Mouse (Mus musculus) E14TG2a.4 (cell line): ENCODE data around the gene Gm49405.
"Not testable (repeated sequence)": the region's sequence is repeated elsewhere in the genome, so short reads cannot be mapped to it uniquely, and the experiment has no call there.

Experiments
- CTCF ChIP-seq: conservative IDR thresholded peaks from 2 replicates; pipeline ENCODE4 v1.5.1; 2014; ENCODE audit warnings: low read length
- POU5F1 ChIP-seq: IDR thresholded peaks from 2 replicates; pipeline ENCODE4 v1.6.1; 2014; ENCODE audit warnings: low read length, borderline replicate concordance

- not testable (repeated sequence) for TF ChIP-seq CTCF, POU5F1
Observed at GRCm38 (mm10) chr19:3961805-3962204, 38.6 kb upstream of the Gm49405 start.
